Mouse (Mus musculus): ENCODE measurements at regions not wholly inside any gene's neighbourhood (a gene's known extent, or its start where the extent isn't known, plus 50 kb on each side); places are given as distances from the start of the nearest gene placed in this dataset.

DNA sequence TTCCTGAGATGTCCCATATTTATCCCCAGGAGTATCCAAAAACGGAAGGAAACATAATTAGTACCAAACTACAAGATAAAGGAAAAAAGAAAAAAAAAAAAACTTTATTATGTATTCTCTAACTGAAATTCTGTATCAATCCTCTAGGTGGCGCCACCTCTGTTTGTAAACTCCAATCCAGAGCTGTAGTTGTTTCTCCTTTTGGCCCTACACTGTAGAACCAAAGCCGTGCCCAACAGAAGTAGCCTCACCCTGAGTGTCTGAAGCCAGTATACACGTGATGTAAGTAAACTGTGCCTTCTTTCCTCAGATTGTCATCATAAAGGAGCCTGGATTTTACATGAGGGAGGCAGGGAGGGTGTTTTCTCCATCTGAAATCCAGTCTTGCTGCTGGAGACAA is 790.7 kb downstream of the Robo1 start:
- no peak for TF ChIP-seq HCFC1 (IDR thresholded peaks at IDR 0.05; ENCODE audit: borderline replicate concordance, insufficient read depth, low read length)
- TF ChIP-seq ZC3H11A (IDR thresholded peaks at IDR 0.05; ENCODE audit: borderline replicate concordance, low read depth, low read length): no peak
- no peak for TF ChIP-seq ZNF384 (IDR thresholded peaks at IDR 0.05; ENCODE audit: low read depth, low read length)
- TF ChIP-seq MAFK (IDR thresholded peaks at IDR 0.05; ENCODE audit: insufficient read depth, low read depth, low read length): no peak
- no peak for TF ChIP-seq CHD2 (IDR thresholded peaks at IDR 0.05; ENCODE audit: low read depth, low read length)

Data from ES-E14 (cell line).